Mouse (Mus musculus) bone marrow macrophage, adult 2 months (primary cell): ENCODE data around the gene Kif1c.

Experiments
- CTCF ChIP-seq: IDR thresholded peaks from 2 replicates; pipeline ENCODE4 v1.5.1; 2012; ENCODE audit warnings: low read depth, mild to moderate bottlenecking, low read length, moderate library complexity
- POLR2A ChIP-seq: IDR thresholded peaks from 2 replicates; pipeline ENCODE4 v1.6.1; 2012; ENCODE audit warnings: mild to moderate bottlenecking, low read depth, low read length, borderline replicate concordance

- no peak for TF ChIP-seq POLR2A
- no peak for TF ChIP-seq CTCF
Observed at GRCm38 (mm10) chr11:70713222-70713621, 12.9 kb downstream of the Kif1c start.
